Mouse (Mus musculus) embryonic facial prominence, embryonic 15.5 days (tissue): Measurements from ENCODE around the gene Lgals4. TPM values are rescaled to one million over a fixed set of nuclear protein-coding genes. Genes with fewer than 3 reads are reported as not detected.

Source experiments
- ATAC-seq: fragments of 200-750 bp; cut with Nextera tagmentation; 2 replicates; pipeline ENCODE4 v1.8.0; 2017; ENCODE audit warnings: low read depth, moderate TSS enrichment; ENCODE audit not compliant: insufficient number of reproducible peaks, low FRiP score, low TSS enrichment
- H3K27ac ChIP-seq: fragments of 300-500 bp; sonication (generic); replicated peaks from 2 replicates; pipeline ENCODE4 v1.5.1; 2015; ENCODE audit warnings: mild to moderate bottlenecking, inconsistent platforms
- H3K27me3 ChIP-seq: fragments of 300-500 bp; sonication (generic); 2 replicates; pipeline ENCODE4 v1.6.1; 2015; ENCODE audit warnings: inconsistent platforms
- H3K36me3 ChIP-seq: fragments of 300-500 bp; sonication (generic); 2 replicates; pipeline ENCODE4 v1.6.1; 2015; ENCODE audit warnings: mild to moderate bottlenecking, inconsistent platforms
- H3K4me1 ChIP-seq: fragments of 300-500 bp; sonication (generic); 2 replicates; pipeline ENCODE4 v1.6.1; 2015; ENCODE audit warnings: inconsistent platforms
- H3K4me2 ChIP-seq: fragments of 300-500 bp; sonication (generic); replicated peaks from 2 replicates; pipeline ENCODE4 v1.6.1; 2015; ENCODE audit warnings: mild to moderate bottlenecking, inconsistent platforms
- H3K4me3 ChIP-seq: fragments of 300-500 bp; sonication (generic); replicated peaks from 2 replicates; pipeline ENCODE4 v1.5.1; 2015; ENCODE audit warnings: mild to moderate bottlenecking, inconsistent platforms
- H3K9ac ChIP-seq: fragments of 300-500 bp; sonication (generic); 2 replicates; pipeline ENCODE4 v1.6.1; 2015; ENCODE audit warnings: inconsistent platforms
- H3K9me3 ChIP-seq: fragments of 300-500 bp; sonication (generic); replicated peaks from 2 replicates; pipeline ENCODE4 v1.6.1; 2016; ENCODE audit warnings: inconsistent platforms
- WGBS: fragments of 180-500 bp; shearing (Covaris S2); methylation state at CpG from one replicate; pipeline ENCODE4 v1.1.7; 2015; 5-methylcytosine and 5-hydroxymethylcytosine counted together
- polyA plus RNA-seq: library from polyadenylated mRNA; unstranded; fragments of >200 nt; fragmentation: Nextera tagmentation; extraction: Ambion mirVana; gene quantifications from 2 replicates; pipeline ENCODE4 v1.2.1, GENCODE M21; 2015

Gene Lgals4
- polyA plus RNA-seq, 1 experiment from 2014 or later: 18.0 TPM

- Histone ChIP-seq H3K27ac (no peak overlapping the region), H3K4me1 (peaks cover 19% of the 10 kb centered on the region), H3K4me2 (no peak overlapping the region), H3K27me3 (peaks cover 21% of the 10 kb centered on the region), H3K9ac (no peak overlapping the region), H3K4me3 (no peak overlapping the region), H3K36me3 (0 out of 2 replicates have a peak, but pooled peaks cover 6% of the 10 kb centered on the region), H3K9me3 (no peaks in the 10 kb centered on the region)
- WGBS: 22% methylated on average over 14 of the region's 14 CpGs
- no peak for ATAC-seq
Observed at GRCm38 (mm10) chr7:28886486-28886885, 52.8 kb downstream of the Lgals4 start.

- 0 out of 2 replicates have a peak, but pooled peaks have one; percentile 8 for ATAC-seq
- WGBS: 2% methylated on average over 27 of the region's 27 CpGs
- Histone ChIP-seq H3K27me3 (peaks cover 21% of the 10 kb centered on the region), H3K36me3 (peaks cover 26% of the 10 kb centered on the region), H3K4me1 (peaks cover 19% of the 10 kb centered on the region), H3K9ac (0 out of 2 replicates have a peak overlapping the region, but pooled peaks have one; percentile 10), H3K4me3 (peak overlapping the region; percentile 39), H3K27ac (no peak overlapping the region), H3K9me3 (no peaks in the 10 kb centered on the region), H3K4me2 (peak overlapping the region; percentile 80)
Observed at GRCm38 (mm10) chr7:28888701-28889161, 55.1 kb downstream of the Lgals4 start.

Other genes with a start within 250 kb of the Lgals4 start
- 32.8 and 34.1 TPM in 2 replicates for gene Samd4b, start 235.7 kb upstream of the Lgals4 start, polyA plus RNA-seq
- gene Pak4, start 235.7 kb upstream of the Lgals4 start, polyA plus RNA-seq: 37.4 and 39.3 TPM in 2 replicates
- gene Acp7, start 202.5 kb upstream of the Lgals4 start, polyA plus RNA-seq: 1.3 and 1.9 TPM in 2 replicates
- 8.8 and 9.1 TPM in 2 replicates for gene Fbxo27, start 141.0 kb upstream of the Lgals4 start, polyA plus RNA-seq
- gene Fbxo17, start 117.0 kb upstream of the Lgals4 start, polyA plus RNA-seq: 29.1 and 32.3 TPM in 2 replicates
- gene Mrps12, start 92.0 kb upstream of the Lgals4 start, polyA plus RNA-seq: 122 and 124 TPM in 2 replicates
- 21.9 and 25.3 TPM in 2 replicates for gene Sars2, start 91.9 kb upstream of the Lgals4 start, polyA plus RNA-seq
- 128 and 230 TPM in 2 replicates for gene Ccer2, start 77.7 kb upstream of the Lgals4 start, polyA plus RNA-seq
- 85.3 and 89.4 TPM in 2 replicates for gene Sirt2, start 67.1 kb upstream of the Lgals4 start, polyA plus RNA-seq
- 42.8 and 47.1 TPM in 2 replicates for gene Nfkbib, start 66.3 kb upstream of the Lgals4 start, polyA plus RNA-seq
- 3.8 and 4.7 TPM in 2 replicates for gene Rinl, start 44.9 kb upstream of the Lgals4 start, polyA plus RNA-seq
- 211 and 225 TPM in 2 replicates for gene Hnrnpl, start 25.3 kb upstream of the Lgals4 start, polyA plus RNA-seq
- gene Ech1, start 8.6 kb upstream of the Lgals4 start, polyA plus RNA-seq: 226 and 231 TPM in 2 replicates
- gene Lgals7, start 30.0 kb downstream of the Lgals4 start, polyA plus RNA-seq: 187 and 265 TPM in 2 replicates
- gene Capn12, start 47.6 kb downstream of the Lgals4 start, polyA plus RNA-seq: 1.1 and 1.4 TPM in 2 replicates
- 321 and 328 TPM in 2 replicates for gene Actn4, start 128.5 kb downstream of the Lgals4 start, polyA plus RNA-seq
- gene Eif3k, start 148.0 kb downstream of the Lgals4 start, polyA plus RNA-seq: 403 and 405 TPM in 2 replicates
- gene Map4k1, start 148.2 kb downstream of the Lgals4 start, polyA plus RNA-seq: 7.5 and 7.7 TPM in 2 replicates